In genomic region chr3:96692506-96692905, GRCm38 (mm10) we compare ENCODE assay signal across 8 mouse cellular contexts. TPM values are rescaled to one million over a fixed set of nuclear protein-coding genes. Genes with fewer than 3 reads are reported as not detected.
DNase-seq lines count a peak whose midpoint lies in the region; ATAC-seq and TF ChIP-seq lines count a peak whose summit lies in the region.
"Had no signal": no experiment of that assay in that cellular context is flagged by ENCODE, and none has a peak within 500 bp of the region (broad histone marks: within the 10 kb centered on the region; RNA-seq: fewer than 3 reads in every experiment).

No protein-coding gene starts in this region.

- dilution Hi-C loops in CH12.LX (cut with MboI; ENCODE audit: extremely low pct_ligation_motif_present, extremely low pct_unique_long_range_greater_than_20kb, low sequenced_read_pairs) = no loop called here

- in situ Hi-C loops in CH12.LX (cut with MboI; ENCODE audit: low pct_ligation_motif_present, low pct_unique_long_range_greater_than_20kb, low sequenced_read_pairs) = no loop called here

- no peak overlapping the region for H3K4me2 ChIP-seq in kidney, embryonic 16.5 days (replicated peaks; ENCODE audit: low read depth, low read length)
- H3K4me2 ChIP-seq in CH12.LX (ENCODE audit: insufficient read depth, low read depth, poor library complexity, severe bottlenecking) = no peak overlapping the region
- H3K4me2 ChIP-seq: limb, embryonic 15.5 days had no signal

- no peak overlapping the region for H3K4me3 ChIP-seq in kidney, embryonic 16.5 days (ENCODE audit: low read length)
- H3K4me3 ChIP-seq in CH12.LX (replicated peaks in 1 of 3; ENCODE audit: low read depth in 2 of 3, low read length in 2 of 3, poor library complexity in 1 of 3) (no peak overlapping the region), MEL (ENCODE audit: control insufficient read depth in 1 of 2, insufficient read depth in 1 of 2, low read depth in 2 of 2, low read length in 2 of 2) (no peak overlapping the region)
- H3K4me3 ChIP-seq: limb, embryonic 15.5 days had no signal

- H3K27me3 ChIP-seq in kidney, embryonic 16.5 days (ENCODE audit: insufficient read depth, low read length) = no peaks in the 10 kb centered on the region
- H3K27me3 ChIP-seq in CH12.LX (replicated peaks) = no peaks in the 10 kb centered on the region
- H3K27me3 ChIP-seq in MEL (ENCODE audit: control insufficient read depth in 1 of 2, insufficient read depth in 2 of 2, low read length in 2 of 2) = no peaks in the 10 kb centered on the region
- H3K27me3 ChIP-seq: limb, embryonic 15.5 days had no signal

- no peaks in the 10 kb centered on the region for H3K79me2 ChIP-seq in CH12.LX (replicated peaks; ENCODE audit: control insufficient read depth, extremely low read depth, insufficient read depth, poor library complexity, severe bottlenecking)
- peaks cover 3% of the 10 kb centered on the region; the same call in 1 of the 2 replicates for H3K79me2 ChIP-seq in MEL (ENCODE audit: control insufficient read depth, insufficient read depth, low read length, poor library complexity)

- no peaks in the 10 kb centered on the region for H3K36me3 ChIP-seq in kidney, embryonic 16.5 days (ENCODE audit: insufficient read depth, low read length)
- H3K36me3 ChIP-seq in CH12.LX (replicated peaks in 1 of 2; ENCODE audit: control insufficient read depth in 1 of 2, insufficient read depth in 1 of 2, low read length in 1 of 2) (peaks cover 0 to 2% of the 10 kb centered on the region in 2 experiments), MEL (ENCODE audit: control insufficient read depth in 1 of 2, insufficient read depth in 2 of 2, low read length in 2 of 2) (peaks cover 0 to 19% of the 10 kb centered on the region in 2 experiments; a peak in 2 of 4 replicates)
- H3K36me3 ChIP-seq: limb, embryonic 15.5 days had no signal

- no peak for ATAC-seq in kidney, embryonic 16.5 days (ENCODE audit: low FRiP score, low TSS enrichment)

- 23% methylated on average over 3 of the region's 3 CpGs for WGBS in kidney, embryonic 16.5 days

- peak; percentile 30 for DNase-seq in kidney, postnatal 14 days
- DNase-seq in CH12.LX (ENCODE audit: extremely low read depth) (no peak), MEL (ENCODE audit: low read depth, low spot score) (no peak)
- peak; percentile 63 to 76 for DNase-seq in heart, postnatal 10 days
- DNase-seq in urinary bladder, postnatal 36 days (ENCODE audit: low spot score in 2 of 2) = no peak
- DNase-seq in left cerebral cortex, adult 11 months (ENCODE audit: low spot score) = no peak

- TF ChIP-seq POLR2A in CH12.LX (IDR thresholded peaks at IDR 0.05; ENCODE audit: low read depth, low read length) = no peak
- no peak for TF ChIP-seq POLR2A in MEL (IDR thresholded peaks at IDR 0.05; ENCODE audit: control insufficient read depth in 1 of 2, insufficient read depth in 1 of 2, low read depth in 1 of 2, low read length in 2 of 2, poor library complexity in 1 of 2)

- H3K4me1 ChIP-seq in kidney, embryonic 16.5 days (ENCODE audit: insufficient read depth, low read length) = peaks cover 9% of the 10 kb centered on the region
- peaks cover 5 to 36% of the 10 kb centered on the region in 2 experiments; a peak in 3 of 4 replicates for H3K4me1 ChIP-seq in CH12.LX (ENCODE audit: control insufficient read depth in 1 of 2, insufficient read depth in 2 of 2)
- peaks cover 16 to 22% of the 10 kb centered on the region in 2 experiments for H3K4me1 ChIP-seq in MEL (ENCODE audit: control insufficient read depth in 1 of 2, insufficient read depth in 2 of 2, low read length in 2 of 2)

- H3K9me3 ChIP-seq in kidney, embryonic 16.5 days (ENCODE audit: low read length) = no peaks in the 10 kb centered on the region
- H3K9me3 ChIP-seq in CH12.LX (replicated peaks; ENCODE audit: low read length) (no peaks in the 10 kb centered on the region), MEL (replicated peaks; ENCODE audit: insufficient read depth, low read length) (no peaks in the 10 kb centered on the region)
- H3K9me3 ChIP-seq: limb, embryonic 15.5 days had no signal

- H3K27ac ChIP-seq in kidney, embryonic 16.5 days (ENCODE audit: low read length) = no peak overlapping the region
- H3K27ac ChIP-seq in CH12.LX (ENCODE audit: insufficient read depth, low read depth) = no peak overlapping the region
- no peak overlapping the region for H3K27ac ChIP-seq in MEL (ENCODE audit: control insufficient read depth, low read depth, low read length)
- H3K27ac ChIP-seq: limb, embryonic 15.5 days had no signal

- TF ChIP-seq EP300 in CH12.LX (IDR thresholded peaks at IDR 0.05; ENCODE audit: low read length) (no peak), MEL (IDR thresholded peaks at IDR 0.05; ENCODE audit: low read depth in 1 of 2, low read length in 2 of 2) (no peak)

- H3K9ac ChIP-seq in kidney, embryonic 16.5 days (replicated peaks; ENCODE audit: low read length) = no peak overlapping the region
- H3K9ac ChIP-seq in CH12.LX (ENCODE audit: insufficient read depth, low read depth) (no peak overlapping the region), MEL (ENCODE audit: control insufficient read depth, low read depth, low read length, poor library complexity, severe bottlenecking) (no peak overlapping the region)
- H3K9ac ChIP-seq: limb, embryonic 15.5 days had no signal

- TF ChIP-seq CTCF in CH12.LX (conservative IDR thresholded peaks at IDR 0.05 in 1 of 2, IDR thresholded peaks at IDR 0.05 in 1 of 2; ENCODE audit: low read depth in 2 of 2, low read length in 2 of 2) (peak in 1 of 2 experiments; percentile 70; a peak in 2 of 4 replicates), MEL (IDR thresholded peaks at IDR 0.05 in 2 of 3, conservative IDR thresholded peaks at IDR 0.05 in 1 of 3; ENCODE audit: control insufficient read depth in 1 of 3, insufficient read depth in 1 of 3, low read depth in 2 of 3, low read length in 3 of 3, poor library complexity in 1 of 3, severe bottlenecking in 1 of 3) (peak; percentile 8 to 43 (median 32); a peak in 4 of 6 replicates)

- peak; percentile 58 for TF ChIP-seq RAD21 in CH12.LX (IDR thresholded peaks at IDR 0.05; ENCODE audit: low read depth, low read length)
- TF ChIP-seq RAD21 in MEL (IDR thresholded peaks at IDR 0.05; ENCODE audit: low read depth, low read length) = no peak; the same call in none of the 2 replicates

- intact Hi-C loops in heart, postnatal 10 days (cut with DNase I) = no loop called here

TF ChIP-seq in CH12.LX, 34 proteins besides CTCF, POLR2A, EP300 and RAD21 (continues in another document):
- no peak for TF ChIP-seq GABPA (IDR thresholded peaks at IDR 0.05; ENCODE audit: insufficient replicate concordance, low read depth, low read length)
- TF ChIP-seq CHD2 (IDR thresholded peaks at IDR 0.05; ENCODE audit: low read length) = 0 out of 2 replicates have a peak, but pooled peaks have one; percentile 24
- TF ChIP-seq MAFK (IDR thresholded peaks at IDR 0.05; ENCODE audit: insufficient replicate concordance, low read length) = no peak

TF ChIP-seq in MEL, 35 proteins besides CTCF, POLR2A, EP300 and RAD21:
- TF ChIP-seq NRF1 (IDR thresholded peaks at IDR 0.05; ENCODE audit: insufficient read depth, low read depth, low read length, poor library complexity, severe bottlenecking) (no peak), SMC3 (IDR thresholded peaks at IDR 0.05; ENCODE audit: low read depth, low read length) (peak; percentile 19; the same call in 1 of the 2 replicates)

RNA-seq across cellular contexts. Expression of gene Pias3, which starts 3.7 kb away (rescaled TPM):
- 62.1 and 72.3 TPM in 2 replicates for polyA plus RNA-seq in kidney, embryonic 16.5 days (2015; fragmentation: Nextera tagmentation; extraction: Ambion mirVana)
- total RNA-seq in CH12.LX (2012; rRNA removed) (10.2 and 13.1 TPM in 2 replicates), CH12.LX (2014; rRNA removed) (5.9 and 6.3 TPM in 2 replicates), MEL (2012; rRNA removed) (5.9 and 6.0 TPM in 2 replicates)
- polyA plus RNA-seq in CH12.LX (2012; ENCODE audit: insufficient read length, low read depth) (20.2 and 21.4 TPM in 2 replicates), MEL (2012; ENCODE audit: insufficient read depth in 1 of 2, insufficient read length in 2 of 2, low read depth in 1 of 2, low replicate concordance in 2 of 2, missing spikeins in 1 of 2) (10 to 100 TPM in 1 of 2 experiments, not detected in 1; 26.8 TPM)
- 10 to 100 TPM; 23.7 to 24.6 TPM for total RNA-seq in heart, postnatal 10 days (2021)

RNA-seq across cellular contexts. Expression of gene Nudt17, which starts 15.9 kb away (rescaled TPM):
- 12.0 and 12.2 TPM in 2 replicates for polyA plus RNA-seq in kidney, embryonic 16.5 days (2015; fragmentation: Nextera tagmentation; extraction: Ambion mirVana)
- total RNA-seq in CH12.LX (2012; rRNA removed) (0.84 and 1.0 TPM in 2 replicates), CH12.LX (2014; rRNA removed) (0.21 and 0.39 TPM in 2 replicates), MEL (2012; rRNA removed) (2.4 and 2.7 TPM in 2 replicates)
- polyA plus RNA-seq in CH12.LX (2012; ENCODE audit: insufficient read length, low read depth) (1.1 and 1.9 TPM in 2 replicates), MEL (2012; ENCODE audit: insufficient read depth in 1 of 2, insufficient read length in 2 of 2, low read depth in 1 of 2, low replicate concordance in 2 of 2, missing spikeins in 1 of 2) (1 to 10 TPM in 1 of 2 experiments, not detected in 1; 6.5 TPM)
- 1 to 10 TPM; 2.5 to 3.3 TPM for total RNA-seq in heart, postnatal 10 days (2021)

RNA-seq across cellular contexts. Expression of gene Ankrd35, which starts 22.6 kb away (rescaled TPM):
- 1.2 and 1.6 TPM in 2 replicates for polyA plus RNA-seq in kidney, embryonic 16.5 days (2015; fragmentation: Nextera tagmentation; extraction: Ambion mirVana)
- total RNA-seq in CH12.LX (2012; rRNA removed) (6.5 and 11.2 TPM in 2 replicates), CH12.LX (2014; rRNA removed) (0.51 and 0.78 TPM in 2 replicates), MEL (2012; rRNA removed) (0.46 and 0.62 TPM in 2 replicates)
- polyA plus RNA-seq in CH12.LX (2012; ENCODE audit: insufficient read length, low read depth) (1.9 and 2.5 TPM in 2 replicates), MEL (2012; ENCODE audit: insufficient read depth in 1 of 2, insufficient read length in 2 of 2, low read depth in 1 of 2, low replicate concordance in 2 of 2, missing spikeins in 1 of 2) (under 1 TPM in 1 of 2 experiments, not detected in 1; 0.77 TPM)
- total RNA-seq in heart, postnatal 10 days (2021) = under 1 TPM; 0.55 to 0.60 TPM

RNA-seq across cellular contexts. Expression of gene Polr3c, which starts 34.9 kb away (rescaled TPM):
- 44.5 and 45.3 TPM in 2 replicates for polyA plus RNA-seq in kidney, embryonic 16.5 days (2015; fragmentation: Nextera tagmentation; extraction: Ambion mirVana)
- total RNA-seq in CH12.LX (2012; rRNA removed) (31.6 and 34.5 TPM in 2 replicates), CH12.LX (2014; rRNA removed) (14.6 and 18.1 TPM in 2 replicates), MEL (2012; rRNA removed) (48.3 and 53.1 TPM in 2 replicates)
- polyA plus RNA-seq in CH12.LX (2012; ENCODE audit: insufficient read length, low read depth) (78.3 and 79.5 TPM in 2 replicates), MEL (2012; ENCODE audit: insufficient read depth in 1 of 2, insufficient read length in 2 of 2, low read depth in 1 of 2, low replicate concordance in 2 of 2, missing spikeins in 1 of 2) (100 to 1,000 TPM; 122 to 224 TPM)
- total RNA-seq in heart, postnatal 10 days (2021) = 10 to 100 TPM; 22.2 to 26.1 TPM

RNA-seq across cellular contexts. Expression of gene Rnf115, which starts 35.0 kb away (rescaled TPM):
- 56.6 and 57.3 TPM in 2 replicates for polyA plus RNA-seq in kidney, embryonic 16.5 days (2015; fragmentation: Nextera tagmentation; extraction: Ambion mirVana)
- total RNA-seq in CH12.LX (2012; rRNA removed) (25.8 and 28.5 TPM in 2 replicates), CH12.LX (2014; rRNA removed) (79.3 and 83.5 TPM in 2 replicates), MEL (2012; rRNA removed) (43.2 and 52.2 TPM in 2 replicates)
- polyA plus RNA-seq in CH12.LX (2012; ENCODE audit: insufficient read length, low read depth) (61.1 and 64.7 TPM in 2 replicates), MEL (2012; ENCODE audit: insufficient read depth in 1 of 2, insufficient read length in 2 of 2, low read depth in 1 of 2, low replicate concordance in 2 of 2, missing spikeins in 1 of 2) (10 to 100 TPM; 66.1 to 71.8 TPM)
- 10 to 100 TPM; 25.5 to 27.0 TPM for total RNA-seq in heart, postnatal 10 days (2021)

Comparison
In these comparisons a context has a peak if more than half of its experiments do, and no peak if none do; other contexts are left out.
1. DNase-seq: peak in kidney, postnatal 14 days (single experiment) and heart, postnatal 10 days (2 of 2); none in CH12.LX (single experiment), MEL (single experiment), urinary bladder, postnatal 36 days (0 of 2) and left cerebral cortex, adult 11 months (single experiment).